Mouse (Mus musculus) limb, embryonic 11.5 days (tissue): ENCODE results near the gene Fabp1. TPM values are rescaled to one million over a fixed set of nuclear protein-coding genes. Genes with fewer than 3 reads are reported as not detected.

Experiments used
- ATAC-seq: fragments of 200-750 bp; cut with Nextera tagmentation; 2 replicates; pipeline ENCODE4 v1.8.0; 2017; ENCODE audit warnings: low read depth; ENCODE audit not compliant: insufficient number of reproducible peaks, low FRiP score, low TSS enrichment
- DNase-seq: peaks from one replicate; pipeline ENCODE4 v3.0.0-alpha.2; 2015; ENCODE audit warnings: low spot score
- H3K27ac ChIP-seq: fragments of 300-500 bp; sonication (generic); replicated peaks from 2 replicates; pipeline ENCODE4 v1.5.1; 2014; ENCODE audit warnings: low read depth, mild to moderate bottlenecking, low read length
- H3K27me3 ChIP-seq: fragments of 300-500 bp; sonication (generic); 2 replicates; pipeline ENCODE4 v1.6.1; 2014; ENCODE audit warnings: mild to moderate bottlenecking, low read length, mixed read lengths; ENCODE audit not compliant: control insufficient read depth, insufficient read depth
- H3K36me3 ChIP-seq: fragments of 300-500 bp; sonication (generic); 2 replicates; pipeline ENCODE4 v1.6.1; 2014; ENCODE audit warnings: mild to moderate bottlenecking, low read length, moderate library complexity, mixed read lengths; ENCODE audit not compliant: control insufficient read depth, insufficient read depth
- H3K4me1 ChIP-seq: fragments of 300-500 bp; sonication (generic); 2 replicates; pipeline ENCODE4 v1.6.1; 2014; ENCODE audit warnings: low read length, mixed read lengths; ENCODE audit not compliant: control insufficient read depth, insufficient read depth
- H3K4me2 ChIP-seq: fragments of 300-500 bp; sonication (generic); 2 replicates; pipeline ENCODE4 v1.6.1; 2014; ENCODE audit warnings: low read depth, mild to moderate bottlenecking, moderate library complexity; ENCODE audit not compliant: severe bottlenecking
- H3K4me3 ChIP-seq: fragments of 300-500 bp; sonication (generic); 2 replicates; pipeline ENCODE4 v1.5.1; 2014; ENCODE audit warnings: low read depth, low read length
- H3K9ac ChIP-seq: fragments of 300-500 bp; sonication (generic); 2 replicates; pipeline ENCODE4 v1.6.1; 2014; ENCODE audit warnings: mild to moderate bottlenecking, low read length
- H3K9me3 ChIP-seq: fragments of 300-500 bp; sonication (generic); 2 replicates; pipeline ENCODE4 v1.6.1; 2016; ENCODE audit warnings: low read length; ENCODE audit not compliant: control insufficient read depth
- WGBS: fragments of 180-500 bp; shearing (Covaris S2); extraction: QIAGEN DNeasy Blood & Tissue Kit; methylation state at CpG from one replicate; pipeline ENCODE4 v1.1.7; 2014; 5-methylcytosine and 5-hydroxymethylcytosine counted together
- polyA plus RNA-seq: library from polyadenylated mRNA; unstranded; fragments of >200 nt; fragmentation: Nextera tagmentation; extraction: Ambion mirVana; gene quantifications from 2 replicates; pipeline ENCODE4 v1.2.1, GENCODE M21; 2014

The Fabp1 gene
- polyA plus RNA-seq, 1 experiment from 2014 or later = 0.29 TPM

DNA sequence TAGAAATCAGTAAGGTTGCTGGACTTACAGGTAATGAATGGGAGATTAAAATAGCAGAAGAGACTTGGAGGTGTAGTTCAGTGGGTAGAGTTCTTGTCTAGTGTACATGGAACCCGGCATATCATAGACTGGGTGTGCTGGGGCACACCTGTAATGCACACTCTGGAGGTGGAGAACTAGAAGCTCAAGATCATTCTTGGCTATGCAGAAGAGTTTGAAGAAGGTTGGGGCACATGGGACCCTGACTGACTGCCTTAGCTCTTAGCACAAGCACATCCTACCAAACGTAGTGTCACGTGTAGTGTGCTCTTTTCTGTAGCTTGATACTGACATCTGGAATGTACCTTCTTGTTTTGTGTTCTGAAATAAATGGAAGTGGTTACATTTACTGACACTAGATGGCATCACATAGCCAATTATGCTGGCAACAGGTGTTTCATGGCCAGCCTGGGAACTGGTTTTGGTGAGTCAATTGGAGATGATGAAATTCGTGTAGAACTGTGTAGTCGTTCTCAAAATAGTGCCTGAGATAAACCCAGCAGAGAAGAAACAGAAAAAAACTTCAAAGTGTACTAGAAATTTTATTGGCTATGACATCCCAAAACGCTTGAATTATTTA is 33.0 kb upstream of the Fabp1 start:
- Histone ChIP-seq H3K36me3 (no peaks in the 10 kb centered on the region), H3K9me3 (no peaks in the 10 kb centered on the region), H3K4me3 (no peak overlapping the region), H3K4me1 (no peaks in the 10 kb centered on the region), H3K4me2 (no peak overlapping the region), H3K27ac (no peak overlapping the region), H3K9ac (no peak overlapping the region), H3K27me3 (no peaks in the 10 kb centered on the region)
- peak; percentile 37 for DNase-seq
- 55% methylated on average over 6 of the region's 6 CpGs for WGBS
- ATAC-seq = no peak

DNA sequence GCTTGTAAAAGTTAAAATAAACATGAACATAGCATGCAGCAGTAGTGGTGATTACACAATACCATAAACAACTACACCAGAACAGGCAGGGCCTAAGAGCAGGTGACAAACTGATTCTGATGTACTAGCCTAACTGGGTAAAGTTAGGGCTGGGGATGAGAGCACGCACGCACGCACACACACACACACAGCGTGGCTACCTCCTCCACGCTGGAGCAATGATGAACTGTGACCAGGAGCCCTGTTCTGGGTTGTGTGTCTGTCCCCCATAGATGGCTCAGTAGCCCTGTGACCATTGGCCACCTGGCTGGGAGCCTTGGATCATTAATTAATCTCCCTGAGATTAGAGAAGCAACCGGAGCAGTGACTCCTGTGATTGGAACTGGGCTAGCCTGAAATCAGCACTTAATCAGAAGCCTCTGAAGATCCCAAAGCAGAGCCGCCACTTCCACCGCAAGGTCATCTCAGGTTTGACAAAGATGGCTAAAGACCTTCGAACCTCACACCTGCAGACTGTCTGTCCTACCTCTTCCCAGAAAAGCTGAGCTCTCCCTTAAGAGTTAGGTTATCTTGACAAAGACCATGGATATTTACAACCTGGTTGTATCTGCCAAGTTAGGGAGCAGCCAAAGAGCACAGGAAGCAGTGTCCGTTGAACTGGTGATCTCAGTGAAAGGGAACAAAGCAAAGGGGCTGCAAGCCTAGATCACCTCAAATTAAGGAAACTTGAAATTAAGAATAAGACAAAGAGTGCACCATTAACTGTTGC is 26.6 kb upstream of the Fabp1 start:
- H3K9ac ChIP-seq = no peak overlapping the region
- H3K4me3 ChIP-seq = no peak overlapping the region
- no peak for DNase-seq
- H3K4me2 ChIP-seq = no peak overlapping the region
- WGBS = 87% methylated on average over 10 of the region's 10 CpGs
- H3K4me1 ChIP-seq = no peaks in the 10 kb centered on the region
- H3K36me3 ChIP-seq = no peaks in the 10 kb centered on the region
- no peaks in the 10 kb centered on the region for H3K27me3 ChIP-seq
- no peaks in the 10 kb centered on the region for H3K9me3 ChIP-seq
- no peak for ATAC-seq
- H3K27ac ChIP-seq = no peak overlapping the region

DNA sequence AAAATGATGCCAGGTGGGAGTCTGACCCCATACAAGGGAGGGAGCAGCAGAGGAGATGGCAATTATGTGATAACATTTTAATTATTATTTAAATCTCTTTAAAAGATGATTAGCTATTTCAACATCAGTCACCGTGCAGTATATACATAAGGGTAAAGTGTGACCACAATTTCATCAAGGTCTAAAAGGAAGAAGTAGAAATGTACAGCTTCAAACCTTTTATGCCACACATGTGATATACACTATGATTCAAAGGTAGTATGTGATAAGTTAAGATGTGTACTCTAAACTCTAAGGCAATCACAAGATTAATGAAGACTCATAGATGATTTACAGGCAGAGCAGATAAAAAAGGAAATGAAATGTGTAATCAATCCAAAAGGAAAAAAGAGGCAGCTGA is 19.0 kb upstream of the Fabp1 start:
- ATAC-seq = no peak

DNA sequence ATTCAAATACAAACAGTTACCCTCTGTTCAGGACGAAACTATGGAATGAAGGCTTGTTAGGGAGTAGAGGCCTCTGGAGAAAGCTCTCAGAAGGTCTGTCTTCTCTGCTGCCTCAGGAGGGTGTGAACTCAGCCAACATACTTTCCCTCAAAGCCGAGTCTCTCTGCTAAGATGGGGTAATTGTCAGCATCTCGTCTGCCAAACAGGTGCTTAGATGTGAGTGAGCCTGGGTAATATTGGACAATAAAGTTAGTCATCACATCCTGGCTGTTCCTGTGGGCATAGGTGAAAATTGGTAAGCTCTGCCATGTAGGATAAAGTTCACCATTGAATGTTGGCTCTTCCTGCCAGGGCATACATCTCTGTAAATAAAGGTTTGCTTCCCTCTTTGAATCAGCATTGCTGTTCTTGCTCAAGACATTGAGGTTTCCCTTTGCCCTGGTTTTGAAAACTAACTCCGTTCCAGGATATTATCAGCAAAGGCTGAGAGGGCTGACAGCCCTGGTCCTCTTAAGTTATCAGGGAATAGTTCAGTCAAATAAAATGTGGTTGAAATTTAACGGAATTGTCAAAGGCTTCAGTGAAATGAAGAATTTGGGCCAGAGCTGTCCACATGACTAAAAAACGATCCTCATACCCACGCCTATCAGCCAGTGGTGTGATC is 14.6 kb upstream of the Fabp1 start:
- H3K27me3 ChIP-seq = no peaks in the 10 kb centered on the region
- H3K36me3 ChIP-seq = no peaks in the 10 kb centered on the region
- H3K9me3 ChIP-seq = no peaks in the 10 kb centered on the region
- H3K27ac ChIP-seq = no peak overlapping the region
- no peak overlapping the region for H3K4me3 ChIP-seq
- ATAC-seq = no peak
- H3K4me1 ChIP-seq = no peaks in the 10 kb centered on the region
- no peak overlapping the region for H3K4me2 ChIP-seq
- no peak overlapping the region for H3K9ac ChIP-seq
- DNase-seq = no peak
- 81% methylated on average over 7 of the region's 7 CpGs for WGBS

More for the DNA sequence above, 19.0 kb upstream of the Fabp1 start:
- Histone ChIP-seq H3K4me2 (no peak overlapping the region), H3K27me3 (no peaks in the 10 kb centered on the region), H3K36me3 (no peaks in the 10 kb centered on the region), H3K9ac (no peak overlapping the region), H3K9me3 (no peaks in the 10 kb centered on the region), H3K4me3 (no peak overlapping the region), H3K27ac (no peak overlapping the region), H3K4me1 (no peaks in the 10 kb centered on the region)
- WGBS = 92% methylated on average over 1 of the region's 1 CpGs
- no peak for DNase-seq

DNA sequence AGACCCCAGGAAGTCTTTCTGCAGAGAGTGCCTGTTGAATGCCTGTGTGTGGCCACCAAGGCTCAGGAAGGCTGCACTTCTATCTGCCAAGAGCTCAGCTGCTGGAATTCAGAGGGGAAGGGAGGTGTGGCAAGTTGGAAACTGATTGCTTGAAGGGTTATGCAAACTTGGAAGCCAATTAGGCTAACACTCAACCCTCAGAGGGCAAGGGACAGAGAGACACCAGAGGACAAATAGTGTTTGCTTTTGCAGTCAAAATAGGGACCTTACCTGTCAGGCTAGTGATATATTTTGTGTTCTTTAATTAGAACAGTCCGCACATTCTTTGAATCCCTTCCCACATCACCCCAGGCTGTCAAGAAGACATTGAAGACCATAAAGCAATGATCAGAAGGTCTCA is 10.0 kb upstream of the Fabp1 start:
- ATAC-seq (no peak), DNase-seq (no peak)
- Histone ChIP-seq H3K27ac (no peak overlapping the region), H3K9ac (no peak overlapping the region), H3K4me3 (no peak overlapping the region), H3K36me3 (no peaks in the 10 kb centered on the region), H3K9me3 (no peaks in the 10 kb centered on the region), H3K4me1 (no peaks in the 10 kb centered on the region), H3K4me2 (no peak overlapping the region), H3K27me3 (no peaks in the 10 kb centered on the region)
- 9% methylated on average over 1 of the region's 1 CpGs for WGBS

DNA sequence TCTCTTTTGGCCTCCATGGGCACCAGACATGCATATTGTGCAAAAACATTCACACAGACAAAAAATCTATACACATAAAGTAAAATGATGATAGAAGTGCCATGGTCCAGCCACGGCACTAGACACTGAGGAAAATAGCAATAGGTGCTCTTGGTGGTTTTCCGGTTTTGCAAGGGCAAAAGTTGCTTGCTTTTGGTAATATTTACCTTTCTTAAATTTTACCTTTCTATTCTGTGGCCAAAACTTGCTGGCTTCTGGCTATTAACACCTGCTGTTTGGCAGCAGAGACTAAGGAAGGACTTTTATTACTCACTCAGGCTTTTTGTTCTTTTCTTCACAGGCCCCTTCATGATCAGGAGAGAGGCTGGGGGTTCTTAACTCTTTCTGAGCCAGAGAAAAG is 9.1 kb upstream of the Fabp1 start:
- WGBS = 74% methylated on average over 2 of the region's 2 CpGs
- H3K27me3 ChIP-seq = no peaks in the 10 kb centered on the region
- H3K4me3 ChIP-seq = no peak overlapping the region
- no peaks in the 10 kb centered on the region for H3K36me3 ChIP-seq
- no peak overlapping the region for H3K4me2 ChIP-seq
- no peaks in the 10 kb centered on the region for H3K4me1 ChIP-seq
- no peak for DNase-seq
- no peak overlapping the region for H3K27ac ChIP-seq
- no peak for ATAC-seq
- no peaks in the 10 kb centered on the region for H3K9me3 ChIP-seq
- no peak overlapping the region for H3K9ac ChIP-seq

DNA sequence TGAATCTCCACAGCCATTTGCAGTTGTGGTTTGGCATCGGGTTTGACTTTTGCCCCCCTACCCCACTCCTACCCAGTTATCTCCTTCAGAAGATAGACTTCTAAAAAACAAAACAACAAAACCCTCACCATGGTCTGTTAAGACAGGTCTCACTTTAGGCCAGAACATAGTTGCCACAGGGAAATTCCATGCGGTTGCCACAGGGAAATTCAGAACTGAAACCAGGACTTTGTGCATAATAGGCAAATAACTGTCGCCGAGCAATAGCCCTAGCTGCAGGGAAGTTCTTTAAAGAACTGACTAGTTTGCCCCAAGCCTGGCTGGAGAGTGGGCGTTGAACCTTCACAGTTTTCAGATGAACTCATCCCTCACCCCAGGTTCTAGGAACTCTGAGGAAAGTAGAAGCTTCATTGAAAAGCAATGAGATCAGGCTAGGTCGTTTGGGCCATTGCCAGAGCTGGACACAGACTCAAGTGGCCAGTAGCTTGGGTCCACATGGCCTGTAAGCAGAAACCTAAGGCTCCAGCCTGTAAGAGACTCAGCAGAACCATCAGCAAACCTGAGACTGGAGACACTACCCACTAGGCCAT is 6.4 kb upstream of the Fabp1 start:
- Histone ChIP-seq H3K27me3 (no peaks in the 10 kb centered on the region), H3K9me3 (no peaks in the 10 kb centered on the region), H3K4me3 (no peak overlapping the region), H3K36me3 (no peaks in the 10 kb centered on the region), H3K4me1 (no peaks in the 10 kb centered on the region), H3K9ac (no peak overlapping the region), H3K4me2 (no peak overlapping the region), H3K27ac (no peak overlapping the region)
- DNase-seq (no peak), ATAC-seq (no peak)
- 85% methylated on average over 6 of the region's 6 CpGs for WGBS

DNA sequence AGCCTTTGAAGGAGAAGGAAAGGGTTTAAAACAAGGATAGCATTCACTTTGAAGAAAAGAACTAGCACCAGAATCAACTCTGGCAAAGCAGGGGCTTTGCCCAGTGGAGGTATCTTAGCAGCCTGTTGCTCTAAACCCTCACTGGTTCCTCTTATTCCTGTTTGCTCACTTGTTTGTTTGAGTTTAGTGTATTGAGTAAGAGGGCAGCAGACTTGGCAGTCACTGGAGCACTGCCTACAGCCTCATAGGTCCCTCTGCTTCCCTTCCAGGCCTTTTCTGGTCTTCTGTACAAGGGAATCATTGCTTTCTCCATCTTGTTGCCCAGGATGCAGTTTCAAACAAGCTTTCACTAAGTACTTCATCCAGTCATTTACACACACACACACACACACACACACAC is 3.5 kb upstream of the Fabp1 start:
- Histone ChIP-seq H3K4me3 (no peak overlapping the region), H3K9me3 (no peaks in the 10 kb centered on the region), H3K27me3 (no peaks in the 10 kb centered on the region), H3K27ac (no peak overlapping the region), H3K4me2 (no peak overlapping the region), H3K9ac (no peak overlapping the region), H3K4me1 (no peaks in the 10 kb centered on the region), H3K36me3 (no peaks in the 10 kb centered on the region)
- no peak for DNase-seq
- no peak for ATAC-seq
